Mouse (Mus musculus) kidney, postnatal 0 days (tissue): Measurements from ENCODE around the gene Ankrd31. TPM values are rescaled to one million over a fixed set of nuclear protein-coding genes. Genes with fewer than 3 reads are reported as not detected.

Experiments used
- ATAC-seq: fragments of 200-750 bp; cut with Nextera tagmentation; replicated peaks from 2 replicates; pipeline ENCODE4 v1.8.0; 2017; ENCODE audit warnings: low read depth, moderate number of reproducible peaks, moderate TSS enrichment, moderate library complexity; ENCODE audit not compliant: low FRiP score
- DNase-seq: peaks from one replicate; pipeline ENCODE4 v3.0.0-alpha.2; 2016; ENCODE audit warnings: low spot score
- H3K27ac ChIP-seq: fragments of 300-500 bp; sonication (generic); 2 replicates; pipeline ENCODE4 v1.5.1; 2014; ENCODE audit warnings: mild to moderate bottlenecking
- H3K27me3 ChIP-seq: fragments of 300-500 bp; sonication (generic); 2 replicates; pipeline ENCODE4 v1.6.1; 2014; ENCODE audit warnings: low read length, mixed read lengths; ENCODE audit not compliant: insufficient read depth
- H3K36me3 ChIP-seq: fragments of 300-500 bp; sonication (generic); 2 replicates; pipeline ENCODE4 v1.6.1; 2014; ENCODE audit warnings: low read length, mixed read lengths; ENCODE audit not compliant: insufficient read depth
- H3K4me1 ChIP-seq: fragments of 300-500 bp; sonication (generic); replicated peaks from 2 replicates; pipeline ENCODE4 v1.6.1; 2014; ENCODE audit warnings: antibody characterized with exemption, low read length, mixed read lengths; ENCODE audit not compliant: insufficient read depth
- H3K4me2 ChIP-seq: fragments of 300-500 bp; sonication (generic); 2 replicates; pipeline ENCODE4 v1.6.1; 2014; ENCODE audit warnings: mild to moderate bottlenecking, low read length, moderate library complexity, mixed read lengths
- H3K4me3 ChIP-seq: fragments of 300-500 bp; sonication (generic); replicated peaks from 2 replicates; pipeline ENCODE4 v1.5.1; 2014; ENCODE audit warnings: low read depth, low read length
- H3K9ac ChIP-seq: fragments of 300-500 bp; sonication (generic); 2 replicates; pipeline ENCODE4 v1.6.1; 2014; ENCODE audit warnings: low read depth, low read length
- H3K9me3 ChIP-seq: fragments of 300-500 bp; sonication (generic); replicated peaks from 2 replicates; pipeline ENCODE4 v1.6.1; 2016; ENCODE audit warnings: low read length, inconsistent platforms, mixed read lengths
- CTCF ChIP-seq: IDR thresholded peaks from 2 replicates; pipeline ENCODE4 v1.5.1; 2016; ENCODE audit warnings: antibody characterized with exemption, low read depth, mild to moderate bottlenecking, moderate library complexity
- WGBS: fragments of 180-500 bp; shearing (Covaris S2); extraction: QIAGEN DNeasy Blood & Tissue Kit; methylation state at CpG from one replicate; pipeline ENCODE4 v1.1.7; 2014; 5-methylcytosine and 5-hydroxymethylcytosine counted together
- polyA plus RNA-seq: library from polyadenylated mRNA; unstranded; fragments of >200 nt; fragmentation: Nextera tagmentation; extraction: Ambion mirVana; gene quantifications from 2 replicates; pipeline ENCODE4 v1.2.1, GENCODE M21; 2015

Ankrd31 gene
- polyA plus RNA-seq, 1 experiment from 2014 or later: not detected

GRCm38 (mm10) chr13:96923999-96924961 lies 176.2 kb downstream of the Ankrd31 start, which contains the start of gene Gcnt4:
Gcnt4 (plus strand) TSS chr13:96924689.
- 10% methylated on average over 56 of the region's 56 CpGs for WGBS
- Histone ChIP-seq H3K9me3 (no peaks in the 10 kb centered on the region), H3K4me2 (peak within 1 kb of the TSS; percentile 99), H3K27ac (peak within 1 kb of the TSS; percentile 47; the same call in 1 of the 2 replicates), H3K4me3 (peak within 1 kb of the TSS; percentile 86), H3K36me3 (no peaks in the 10 kb centered on the region), H3K4me1 (0 out of 2 replicates have a peak, but pooled peaks cover 4% of the 10 kb centered on the region), H3K9ac (peak within 1 kb of the TSS; percentile 77), H3K27me3 (no peaks in the 10 kb centered on the region)
- TF ChIP-seq CTCF: no peak
- peak; percentile 79 for ATAC-seq
- DNase-seq: peak; percentile 93

- peak overlapping the region; percentile 47; the same call in 1 of the 2 replicates for H3K27ac ChIP-seq
- DNase-seq: peak; percentile 39
These were observed 177.1 kb downstream of the Ankrd31 start for GRCm38 (mm10) chr13:96924985-96925745.

GRCm38 (mm10) chr13:96925991-96926725 lies 178.1 kb downstream of the Ankrd31 start:
- Histone ChIP-seq H3K4me3 (peak overlapping the region; percentile 86), H3K4me1 (0 out of 2 replicates have a peak, but pooled peaks cover 4% of the 10 kb centered on the region), H3K9ac (no peak overlapping the region), H3K27ac (no peak overlapping the region), H3K9me3 (no peaks in the 10 kb centered on the region), H3K4me2 (peak overlapping the region; percentile 99), H3K36me3 (no peaks in the 10 kb centered on the region), H3K27me3 (no peaks in the 10 kb centered on the region)
- no peak for ATAC-seq
- no peak for DNase-seq
- 50% methylated on average over 10 of the region's 10 CpGs for WGBS
- no peak for TF ChIP-seq CTCF

More at GRCm38 (mm10) chr13:96924985-96925745, 177.1 kb downstream of the Ankrd31 start:
- TF ChIP-seq CTCF: no peak
- Histone ChIP-seq H3K4me1 (0 out of 2 replicates have a peak, but pooled peaks cover 4% of the 10 kb centered on the region), H3K27me3 (no peaks in the 10 kb centered on the region), H3K4me2 (peak overlapping the region; percentile 99), H3K36me3 (no peaks in the 10 kb centered on the region), H3K9me3 (no peaks in the 10 kb centered on the region), H3K4me3 (peak overlapping the region; percentile 86), H3K9ac (peak overlapping the region; percentile 77)
- WGBS: under 1% methylated on average over 53 of the region's 53 CpGs
- ATAC-seq: peak; percentile 38; the same call in 1 of the 2 replicates

DNA sequence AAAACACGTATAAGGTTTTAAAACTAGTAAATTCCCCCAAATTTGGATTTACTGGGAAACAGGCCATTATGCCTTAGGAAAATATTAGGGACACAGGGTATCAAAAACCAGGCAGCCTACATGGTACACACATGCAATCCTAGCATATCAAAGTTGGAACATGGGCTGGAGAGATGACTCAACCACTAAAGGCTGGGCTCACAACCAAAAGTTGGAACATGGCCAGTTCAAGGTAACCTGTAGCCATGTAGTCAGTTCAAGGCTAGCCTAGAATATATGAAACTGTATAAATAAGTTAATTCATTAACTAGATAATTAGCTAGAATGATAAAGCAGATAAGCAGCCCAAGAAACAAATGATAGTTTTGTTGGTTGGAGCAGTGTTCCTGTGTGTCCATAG lies 179.7 kb downstream of the Ankrd31 start:
- Histone ChIP-seq H3K27ac (no peak overlapping the region), H3K27me3 (no peaks in the 10 kb centered on the region), H3K36me3 (no peaks in the 10 kb centered on the region), H3K9ac (no peak overlapping the region), H3K4me2 (no peak overlapping the region), H3K4me3 (no peak overlapping the region), H3K9me3 (no peaks in the 10 kb centered on the region), H3K4me1 (0 out of 2 replicates have a peak, but pooled peaks cover 4% of the 10 kb centered on the region)
- ATAC-seq (no peak), DNase-seq (no peak)
- TF ChIP-seq CTCF: no peak
- WGBS: 88% methylated on average over 1 of the region's 1 CpGs

- ATAC-seq: no peak; the same call in 1 of the 2 replicates
- TF ChIP-seq CTCF: no peak
- Histone ChIP-seq H3K9me3 (no peaks in the 10 kb centered on the region), H3K4me2 (no peak overlapping the region), H3K9ac (no peak overlapping the region), H3K36me3 (no peaks in the 10 kb centered on the region), H3K4me1 (0 out of 2 replicates have a peak, but pooled peaks cover 4% of the 10 kb centered on the region), H3K27me3 (no peaks in the 10 kb centered on the region), H3K4me3 (no peak overlapping the region), H3K27ac (no peak overlapping the region)
- WGBS: 31% methylated on average over 8 of the region's 8 CpGs
- no peak for DNase-seq
These were observed 180.5 kb downstream of the Ankrd31 start for GRCm38 (mm10) chr13:96928432-96929039.
